Mouse (Mus musculus) heart, adult 11 months (tissue): ENCODE data around the gene Gm7876.
"Not testable (repeated sequence)": the region's sequence is repeated elsewhere in the genome, so short reads cannot be mapped to it uniquely, and the experiment has no call there.

ENCODE experiments used
- DNase-seq: peaks from one replicate; pipeline ENCODE4 v3.0.0; 2022

Gm7876 gene

DNA sequence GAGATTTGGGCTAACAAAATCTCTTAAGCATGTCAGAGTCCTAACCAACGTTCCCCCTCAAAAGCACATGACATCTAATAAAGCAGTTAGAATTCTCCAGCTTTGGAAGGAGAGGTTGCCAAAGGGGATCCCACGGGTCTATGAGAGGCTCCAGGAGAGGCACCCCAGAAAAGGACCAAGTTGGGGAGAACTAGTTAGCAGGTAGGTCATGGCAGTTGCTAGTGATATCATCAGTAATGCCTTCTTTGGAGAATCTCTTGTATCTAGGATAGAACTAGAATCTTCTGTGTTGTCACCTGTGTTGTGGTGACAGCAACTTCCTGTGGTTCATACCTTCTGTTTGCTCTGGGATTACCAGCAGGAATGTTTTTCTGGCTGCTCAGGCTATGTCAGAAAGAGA lies at the start of gene Gm7876:
Gm7876 (plus strand) TSS at position 301 of the 400 bp plus-strand sequence.
- DNase-seq: not testable (repeated sequence)

- not testable (repeated sequence) for DNase-seq
Observed at GRCm38 (mm10) chr14:4663892-4664291, 45.1 kb upstream of the Gm7876 start, which contains the start of gene Gm3239. TSS of gene Gm3239 (plus strand) at chr14:4664192.

DNA sequence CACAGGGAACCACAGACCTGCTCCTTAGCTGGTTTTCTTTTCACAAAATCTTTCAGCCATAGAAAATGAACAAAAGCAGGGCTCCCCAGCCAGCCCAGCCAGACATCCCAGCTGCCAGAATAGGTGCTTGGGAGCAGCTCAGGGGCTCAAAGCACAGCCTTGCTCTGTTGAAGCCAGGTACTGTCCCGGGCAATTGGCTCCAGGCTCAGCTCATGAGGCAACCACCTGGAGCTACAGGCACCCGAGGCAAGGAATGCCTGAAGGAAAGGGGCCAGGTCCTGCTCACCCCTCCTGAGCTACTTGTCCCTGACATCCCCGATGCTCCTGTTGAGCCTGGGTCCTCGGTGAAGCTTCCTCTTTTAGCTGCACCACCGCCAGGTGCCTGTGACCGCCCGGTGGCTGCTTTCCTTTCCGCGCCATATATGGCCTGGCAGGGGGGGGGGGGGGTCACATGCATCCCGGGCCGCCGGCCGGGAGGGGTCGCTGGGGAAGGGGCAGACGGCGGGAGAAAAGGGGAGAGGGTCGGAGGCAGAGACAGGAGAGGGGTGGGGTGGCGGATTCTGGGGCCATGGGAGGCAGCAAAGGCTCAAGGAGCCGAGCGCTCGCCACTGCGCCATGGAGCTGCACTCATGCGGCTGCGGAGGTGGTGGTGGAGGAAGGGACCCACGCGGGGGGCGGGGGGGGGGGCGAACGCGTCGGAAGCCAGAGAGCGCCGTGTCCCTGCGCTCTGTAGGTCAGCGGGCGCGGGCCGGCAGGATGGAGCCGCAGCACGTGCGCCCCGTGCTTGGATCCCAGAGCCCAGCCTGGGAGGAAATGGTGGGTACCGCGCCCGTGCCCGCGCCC lies 17.2 kb downstream of the Gm7876 start, which contains the start of gene Gm3252:
Gm3252 (plus strand) TSS at position 738 of the 843 bp plus-strand sequence.
- peak; percentile 88 for DNase-seq
